Mouse (Mus musculus): ENCODE data around the gene Atp1a2.
A peak's percentile ranks its signal among the peaks of the same experiment; 100 is the strongest.

Gene Atp1a2

DNA sequence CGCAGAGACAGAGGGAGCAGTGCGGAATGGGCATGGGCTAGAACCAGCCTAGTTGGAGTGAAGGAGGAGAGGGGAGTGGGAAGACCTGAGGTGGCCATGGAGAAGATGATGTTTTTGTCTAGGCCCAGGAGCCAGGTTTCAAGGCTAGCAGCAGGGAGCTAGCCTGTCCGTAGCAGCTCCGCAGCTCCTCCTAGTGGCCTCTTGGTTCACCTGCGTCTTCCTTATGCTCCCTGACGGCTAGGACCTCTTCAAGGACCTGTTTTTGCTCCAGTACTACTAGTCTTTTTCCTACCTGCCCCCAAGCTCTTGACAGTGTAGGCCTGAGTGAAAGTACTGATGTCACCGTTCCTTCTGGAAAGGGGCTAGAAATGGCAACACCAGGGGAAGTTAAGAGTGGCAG, 26.9 kb upstream of the Atp1a2 start:
- peak; percentile 61 for DNase-seq (ENCODE audit: low read depth, low spot score)

DNA sequence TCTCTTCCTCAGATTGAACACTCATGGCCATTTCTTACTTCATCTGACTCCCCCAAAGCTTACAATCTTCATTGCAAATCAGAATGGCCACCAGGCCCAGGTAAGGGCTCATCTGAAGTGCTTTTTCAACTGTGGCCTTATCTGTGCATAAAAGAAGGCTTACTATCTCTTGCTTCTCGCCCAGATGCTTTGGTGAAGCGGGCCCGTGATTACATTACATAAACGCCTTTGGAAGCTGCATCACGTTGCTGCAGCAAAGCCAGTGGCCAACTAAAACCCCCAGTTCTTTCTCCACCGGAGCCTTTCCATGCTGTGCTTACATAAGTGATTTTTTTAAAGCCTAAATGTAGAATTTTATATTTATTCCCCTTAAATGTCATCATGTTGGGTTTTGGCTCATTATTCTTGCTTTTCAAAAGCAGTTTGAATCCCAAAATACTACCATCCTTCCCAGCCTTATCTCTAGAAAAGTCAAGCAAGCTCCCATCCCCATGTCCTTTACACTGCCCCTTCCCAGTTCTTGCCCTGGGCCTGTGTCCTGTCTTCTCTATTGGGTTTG, 26.0 kb upstream of the Atp1a2 start:
- DNase-seq (ENCODE audit: low read depth, low spot score), result no peak

DNA sequence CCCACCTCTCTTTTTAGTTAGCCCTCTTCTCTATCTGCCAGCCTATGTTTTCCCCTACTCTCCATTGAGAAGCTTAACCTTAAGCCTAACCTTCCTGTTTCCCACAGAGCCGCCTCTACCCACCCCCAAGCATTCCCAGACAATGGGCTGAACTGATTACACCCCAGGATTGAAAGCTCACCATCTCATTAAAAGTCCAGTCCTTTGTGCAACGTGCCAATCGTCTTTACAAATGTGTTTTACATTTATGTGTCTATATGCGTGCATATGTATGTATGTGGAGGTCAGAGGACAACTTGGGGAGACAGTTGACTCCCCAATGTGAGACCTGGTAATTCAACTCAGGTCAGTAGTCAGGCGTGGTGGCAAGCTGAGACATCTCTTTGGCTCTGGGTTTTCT, 25.4 kb upstream of the Atp1a2 start:
- no peak for DNase-seq (ENCODE audit: low read depth, low spot score)

DNA sequence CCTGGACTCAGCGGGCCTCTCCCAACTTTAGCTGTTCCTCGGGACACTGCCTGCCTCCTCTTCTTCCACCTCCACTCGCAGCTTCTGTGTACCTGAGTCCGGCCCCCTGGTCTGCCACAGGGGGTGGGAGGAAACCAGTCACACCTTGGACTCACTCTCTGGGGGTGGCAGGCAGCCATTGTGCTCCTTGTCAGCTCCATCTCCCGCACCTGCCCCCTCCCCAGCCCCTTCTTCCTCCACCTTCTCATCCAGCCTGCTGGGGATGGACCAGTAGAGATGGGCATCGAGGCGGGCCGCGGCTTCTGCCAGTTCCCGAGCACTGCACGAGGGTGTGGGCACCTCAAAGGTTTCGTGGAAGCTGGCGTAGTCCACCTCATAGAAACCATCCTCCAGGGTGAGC, 24.9 kb upstream of the Atp1a2 start:
- DNase-seq (ENCODE audit: low read depth, low spot score), result no peak

DNA sequence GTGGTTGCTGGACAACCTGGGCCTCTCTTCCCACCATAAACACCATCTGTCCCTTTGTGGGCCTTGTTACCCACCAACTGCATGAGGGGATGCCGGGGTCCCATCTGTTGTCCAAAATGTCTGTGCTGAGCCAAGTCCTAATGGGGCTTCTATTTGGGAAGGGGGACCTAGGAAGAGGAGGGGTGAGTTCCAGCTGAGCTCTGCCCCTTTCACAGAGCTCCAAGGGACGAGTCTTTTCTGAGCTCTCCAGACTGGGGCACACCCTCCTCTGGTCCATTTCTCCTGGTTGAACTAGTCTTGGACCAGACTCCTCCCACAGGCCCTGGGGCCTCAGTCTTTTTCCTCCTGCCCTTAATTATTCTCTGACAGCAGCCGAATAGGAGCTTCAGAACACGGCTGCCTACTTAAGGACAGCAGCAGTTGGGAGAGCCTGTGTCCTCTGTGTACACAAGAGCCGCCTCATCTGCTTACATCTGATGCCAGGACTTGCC, 22.1 kb upstream of the Atp1a2 start:
- no peak for DNase-seq (ENCODE audit: low read depth, low spot score)

DNA sequence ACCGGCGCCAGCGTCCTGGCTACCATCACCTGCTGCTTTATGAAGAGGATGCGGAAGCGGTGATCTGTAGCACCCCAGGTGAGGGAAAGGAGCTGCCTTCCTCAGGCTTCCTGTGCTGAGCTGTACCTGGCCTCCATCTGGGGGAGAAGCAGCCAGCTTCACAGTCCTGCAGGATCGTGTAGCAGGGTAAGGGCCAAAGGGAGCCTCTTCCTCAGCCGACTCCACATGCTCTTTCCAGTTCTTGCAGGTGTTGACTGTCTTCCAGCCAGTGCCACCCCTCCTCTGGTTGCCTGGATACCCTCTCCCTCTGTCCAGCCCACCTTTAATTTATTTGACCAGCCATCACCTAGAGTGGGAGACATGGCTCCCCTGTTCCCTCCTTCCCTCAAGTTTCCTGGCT, 21.5 kb upstream of the Atp1a2 start:
- DNase-seq (ENCODE audit: low read depth, low spot score), result no peak

DNA sequence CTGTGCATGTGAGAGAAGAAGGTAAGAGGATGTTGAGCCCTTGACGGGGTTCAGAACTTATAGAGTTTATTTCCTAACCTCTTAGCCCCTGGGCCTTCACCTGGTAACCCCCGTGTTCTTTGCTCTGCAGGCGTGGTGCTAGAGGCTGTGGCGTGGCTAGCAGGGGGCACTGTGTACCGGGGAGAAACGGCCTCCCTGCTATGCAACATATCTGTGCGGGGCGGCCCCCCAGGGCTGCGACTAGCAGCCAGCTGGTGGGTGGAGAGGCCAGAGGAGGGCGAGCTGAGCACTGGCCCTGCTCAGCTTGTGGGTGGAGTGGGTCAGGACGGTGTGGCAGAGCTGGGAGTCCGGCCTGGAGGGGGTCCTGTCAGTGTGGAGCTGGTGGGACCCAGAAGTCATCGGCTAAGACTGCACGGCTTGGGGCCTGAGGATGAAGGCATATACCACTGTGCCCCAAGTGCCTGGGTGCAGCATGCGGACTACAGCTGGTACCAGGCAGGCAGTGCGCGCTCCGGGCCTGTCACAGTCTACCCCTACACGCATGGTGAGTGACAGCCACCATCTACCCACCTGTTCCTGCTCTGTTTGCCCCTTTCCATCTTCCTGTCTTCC, 20.7 kb upstream of the Atp1a2 start:
- DNase-seq (ENCODE audit: low read depth, low spot score), result no peak

DNA sequence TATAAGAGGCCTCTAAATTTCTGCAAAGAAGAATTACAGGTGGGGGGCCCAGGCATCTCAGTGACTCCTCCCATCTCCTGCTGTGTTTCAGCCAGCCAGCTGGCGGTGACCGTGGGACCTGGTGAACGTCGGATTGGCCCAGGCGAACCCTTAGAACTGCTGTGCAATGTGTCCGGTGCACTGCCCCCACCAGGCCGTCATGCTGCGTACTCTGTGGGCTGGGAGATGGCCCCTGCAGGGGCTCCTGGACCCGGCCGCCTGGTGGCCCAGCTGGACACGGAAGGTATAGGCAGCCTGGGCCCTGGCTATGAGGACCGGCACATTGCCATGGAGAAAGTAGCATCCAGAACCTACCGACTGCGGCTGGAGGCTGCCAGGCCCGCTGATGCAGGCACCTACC, 20.1 kb upstream of the Atp1a2 start:
- DNase-seq (ENCODE audit: low read depth, low spot score), result no peak

DNA sequence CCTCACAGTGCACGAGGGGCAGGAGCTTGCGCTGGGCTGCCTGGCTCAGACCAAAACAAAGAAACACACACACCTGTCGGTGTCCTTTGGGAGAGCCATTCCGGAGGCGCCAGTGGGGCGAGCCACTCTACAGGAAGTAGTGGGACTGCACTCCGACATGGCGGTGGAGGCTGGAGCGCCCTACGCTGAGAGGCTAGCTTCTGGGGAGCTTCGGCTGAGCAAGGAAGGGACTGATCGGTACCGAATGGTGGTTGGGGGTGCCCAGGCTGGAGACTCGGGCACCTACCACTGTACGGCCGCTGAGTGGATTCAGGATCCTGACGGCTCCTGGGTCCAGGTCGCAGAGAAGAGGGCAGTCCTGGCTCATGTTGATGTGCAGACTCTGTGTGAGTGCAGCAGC, 19.6 kb upstream of the Atp1a2 start:
- no peak for DNase-seq (ENCODE audit: low read depth, low spot score)

DNA sequence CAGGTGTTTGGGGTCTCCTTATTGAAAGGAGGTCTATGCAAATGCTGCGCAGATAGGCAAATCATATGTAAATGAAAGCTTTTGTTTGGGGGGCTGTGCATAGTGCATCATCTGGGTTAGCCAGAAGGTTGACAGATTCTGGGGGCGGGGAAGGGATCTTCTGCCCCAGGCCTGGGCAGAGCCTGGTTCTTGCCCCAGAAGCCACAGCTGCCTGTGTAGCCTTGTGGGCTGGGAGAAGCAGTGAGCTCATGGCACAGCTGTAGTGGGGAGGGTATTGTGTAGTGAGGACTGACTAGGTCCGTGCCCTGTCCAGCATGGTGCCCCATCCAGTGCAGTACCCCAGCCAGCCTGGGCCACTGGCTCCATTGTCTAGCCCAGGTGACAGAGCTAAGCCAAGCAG, 17.0 kb upstream of the Atp1a2 start:
- no peak for DNase-seq (ENCODE audit: low read depth, low spot score)

DNA sequence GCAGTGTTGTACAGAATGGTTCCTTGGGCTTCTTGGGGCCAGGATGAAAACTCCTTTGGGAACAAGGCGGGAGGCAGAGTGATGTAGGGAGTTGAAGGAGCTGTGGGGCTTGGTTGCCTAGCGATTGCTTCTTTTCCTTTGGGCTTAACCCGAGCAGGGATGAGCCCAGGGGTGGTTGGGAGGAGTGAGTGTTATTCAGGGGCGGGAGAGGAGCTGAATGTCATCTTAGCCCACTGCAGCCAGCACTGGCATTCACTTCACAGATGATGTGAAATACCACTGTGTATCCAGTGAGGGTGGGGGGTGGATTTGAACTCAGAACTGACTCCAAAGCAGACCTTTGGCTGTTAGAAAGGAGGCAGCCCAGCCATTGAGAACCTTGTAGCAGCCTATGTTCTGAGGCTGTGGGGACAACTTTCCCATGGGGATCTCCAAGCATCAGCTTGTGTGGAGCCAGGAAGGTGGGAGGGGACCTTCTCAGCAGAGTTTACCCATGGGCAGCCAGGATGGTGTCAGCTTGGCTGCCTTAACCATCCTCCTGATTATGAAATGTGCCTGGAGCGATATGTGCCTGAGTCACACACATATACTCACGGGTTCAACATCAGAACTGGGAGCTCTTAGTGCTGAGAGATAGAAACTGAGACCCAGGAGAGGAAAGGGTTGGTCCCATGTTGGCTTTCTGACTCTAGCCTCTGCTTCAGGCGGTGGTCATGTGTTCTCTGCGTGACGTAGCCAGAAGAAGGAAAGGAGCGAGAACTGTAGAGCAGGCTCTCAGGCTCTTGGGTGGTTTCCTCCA, 15.9 kb upstream of the Atp1a2 start:
- no peak for DNase-seq (ENCODE audit: low read depth, low spot score)

DNA sequence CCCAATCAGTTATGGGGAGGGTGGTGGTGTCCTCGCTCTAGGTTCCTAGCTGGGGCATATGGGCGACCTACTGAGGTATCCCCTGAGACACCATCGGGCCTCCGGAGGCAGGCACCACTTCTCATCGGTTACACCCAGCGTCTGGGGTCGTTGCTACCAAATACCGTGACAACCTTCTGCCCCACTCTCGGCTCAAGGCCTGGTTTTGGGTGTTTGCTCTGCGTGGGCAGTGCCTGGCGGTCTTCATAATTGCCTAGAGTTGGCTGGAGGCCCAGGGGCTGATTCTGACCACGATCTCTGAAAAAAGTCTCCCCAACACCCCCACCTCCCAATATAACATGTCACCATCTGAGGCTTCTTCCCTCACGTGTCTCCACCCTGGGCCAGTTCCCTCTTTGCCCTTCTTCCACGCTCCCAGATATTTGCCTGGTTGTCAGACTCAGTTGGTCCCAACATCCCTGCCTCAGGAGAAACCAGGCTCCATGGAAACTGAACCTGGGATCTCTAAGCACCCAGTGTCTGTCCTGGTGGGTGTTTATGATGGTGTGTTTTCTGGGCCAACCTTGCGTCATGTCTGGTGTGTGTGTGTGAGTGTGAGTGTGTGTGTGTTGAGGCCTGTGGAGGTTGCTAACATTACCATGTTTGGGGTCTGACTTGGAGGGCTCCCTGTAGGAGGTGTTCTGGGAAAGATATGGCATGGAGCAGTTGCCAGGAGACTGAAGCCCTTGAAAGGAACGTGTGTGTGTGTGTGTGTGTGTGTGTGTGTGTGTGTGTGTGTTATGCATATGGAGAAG, 15.1 kb upstream of the Atp1a2 start:
- DNase-seq (ENCODE audit: low read depth, low spot score), result no peak

DNA sequence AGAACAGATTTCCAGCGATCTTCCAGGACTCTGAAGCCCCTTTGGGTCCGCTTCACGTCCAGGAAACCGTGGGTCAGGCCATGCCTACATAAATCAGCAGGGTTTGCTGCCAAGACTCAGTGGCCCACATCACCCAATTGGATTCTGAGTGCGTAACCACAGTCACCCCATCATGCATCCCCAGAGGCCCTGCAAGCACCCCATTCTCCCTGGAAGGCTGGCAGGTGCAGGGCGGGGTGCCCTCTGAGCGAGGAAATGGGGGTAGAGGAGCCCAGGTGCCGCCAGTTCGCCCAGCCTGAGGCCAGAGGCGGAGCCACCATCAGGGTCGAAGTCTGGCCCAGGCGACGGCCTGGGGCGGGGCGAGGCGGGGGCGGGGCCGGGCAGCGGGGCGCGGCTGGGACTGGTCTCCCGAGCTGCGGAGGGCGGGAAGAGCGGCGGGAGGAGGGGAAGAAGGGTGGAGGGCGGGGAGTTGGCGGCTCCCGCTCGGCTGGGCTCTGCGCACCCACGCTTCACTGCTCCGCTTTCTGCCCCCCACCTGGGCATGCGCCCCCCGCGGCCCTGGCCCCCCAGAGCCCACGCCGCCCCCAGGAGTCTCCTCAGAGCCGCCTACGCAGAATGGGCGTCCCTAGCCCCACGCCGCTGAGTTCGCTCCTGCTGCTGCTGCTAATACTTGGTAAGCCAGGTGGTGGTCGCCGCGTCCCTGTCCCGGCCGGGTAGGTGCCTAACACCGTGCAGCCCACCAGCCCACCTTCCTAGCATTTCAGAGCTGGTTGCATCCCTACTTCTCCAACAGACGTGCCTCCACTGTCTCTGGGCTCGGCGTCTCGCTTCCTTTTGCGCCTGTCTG, 14.3 kb upstream of the Atp1a2 start:
- peak; percentile 56 for DNase-seq (ENCODE audit: low read depth, low spot score)

DNA sequence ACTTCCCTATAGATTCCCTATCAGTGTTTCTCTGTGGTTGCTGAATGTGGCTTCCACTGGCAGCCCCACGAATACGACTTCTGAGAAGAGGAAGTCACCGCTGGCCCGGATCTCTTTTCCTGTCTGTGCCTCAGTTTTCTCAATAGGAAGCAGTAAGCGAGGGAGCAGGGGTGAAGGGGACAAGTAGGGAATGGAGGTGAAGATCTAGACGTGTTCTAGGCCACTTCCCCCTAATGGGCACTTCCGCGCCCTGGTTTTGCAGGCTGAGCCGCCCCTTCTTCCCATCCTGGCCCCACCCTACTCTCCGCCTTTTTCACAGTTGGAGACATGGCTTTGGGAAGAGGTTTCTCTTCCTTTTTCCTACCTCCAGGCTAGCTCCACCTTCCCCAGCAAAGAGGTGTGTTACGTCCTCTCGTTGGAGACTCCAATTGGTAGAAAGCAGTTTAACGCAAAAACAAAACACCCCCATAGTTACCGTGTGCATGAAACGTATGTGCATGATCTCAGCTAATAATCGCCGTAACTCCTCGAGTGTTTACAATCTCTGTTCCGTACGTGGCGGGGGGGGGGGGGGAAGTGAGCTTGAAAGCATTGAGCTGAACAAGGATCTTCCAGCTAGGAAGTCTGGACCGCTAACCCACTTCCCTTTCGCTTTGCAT, 13.5 kb upstream of the Atp1a2 start:
- no peak for DNase-seq (ENCODE audit: low read depth, low spot score)

DNA sequence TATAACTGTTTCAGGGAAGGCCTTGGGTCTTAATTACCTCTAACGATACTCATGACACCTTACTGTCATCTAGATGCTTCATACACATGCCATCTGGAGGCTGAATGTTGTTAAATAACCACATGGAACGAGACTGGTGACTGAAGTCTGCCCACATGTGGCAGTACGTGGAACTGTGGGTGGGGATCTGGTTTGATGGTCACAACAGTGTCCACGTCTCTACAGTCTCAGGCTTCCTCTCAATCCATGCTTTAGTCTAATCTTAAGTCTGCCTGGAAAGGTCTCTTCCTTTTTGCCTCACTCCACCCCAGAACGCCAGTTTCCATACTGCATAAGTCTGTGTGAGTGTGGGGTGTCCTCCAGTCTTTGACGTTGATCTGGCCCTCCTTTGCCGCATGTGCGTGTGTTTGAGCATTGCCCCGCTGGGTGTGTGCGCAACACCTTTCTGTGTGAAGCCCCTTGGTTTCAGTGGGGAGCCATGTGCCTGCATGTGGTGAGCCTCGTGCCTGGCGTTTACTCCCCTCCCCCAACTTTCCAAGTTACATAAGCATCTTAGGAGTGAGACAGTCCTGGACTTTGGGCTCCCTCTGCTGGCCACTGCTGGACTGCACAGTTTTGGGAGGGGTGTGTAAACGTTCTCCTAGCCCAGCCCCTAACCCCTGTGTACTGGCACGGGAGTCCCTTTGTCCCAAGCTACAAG, 12.0 kb upstream of the Atp1a2 start:
- DNase-seq (ENCODE audit: low read depth, low spot score), result peak; percentile 81

DNA sequence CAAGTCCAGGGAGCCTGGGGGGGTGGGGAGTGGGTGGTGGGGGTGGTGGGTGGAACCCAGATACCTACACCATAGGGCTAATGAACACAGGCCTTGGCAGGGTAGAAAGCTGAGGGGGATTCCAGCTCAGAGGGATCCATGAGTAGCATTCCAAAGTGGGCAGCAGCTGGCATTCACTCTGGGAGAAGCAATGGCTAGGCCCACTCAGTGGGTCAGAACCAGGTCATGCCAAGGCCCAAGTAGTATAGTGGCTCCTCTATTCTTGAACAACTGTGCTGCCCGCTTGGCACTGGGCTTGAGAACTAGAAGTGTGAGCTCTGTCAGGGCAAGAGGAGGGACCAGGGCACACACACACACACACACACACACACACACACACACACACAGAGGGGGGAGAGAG, 10.5 kb upstream of the Atp1a2 start:
- no peak for DNase-seq (ENCODE audit: low read depth, low spot score)

DNA sequence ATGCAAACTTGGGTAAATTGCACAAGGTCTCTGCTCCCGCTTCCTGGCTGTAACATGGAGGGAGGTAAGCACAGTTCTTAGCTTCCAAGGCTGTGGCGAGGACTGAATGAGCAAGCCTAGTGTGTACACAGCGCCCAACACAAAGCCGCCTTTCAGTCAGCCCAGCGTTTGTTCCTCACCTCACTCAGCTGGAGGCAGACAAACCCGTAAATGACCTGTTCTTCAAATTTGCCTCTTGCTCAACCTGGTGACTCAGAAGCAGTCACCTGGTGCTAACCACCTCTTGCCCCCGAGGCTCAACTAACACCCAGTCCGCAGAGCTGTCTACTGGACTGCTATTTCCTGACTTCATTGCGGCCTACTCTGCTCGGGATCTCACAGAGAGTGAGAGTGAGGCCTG, 10.1 kb upstream of the Atp1a2 start:
- no peak for DNase-seq (ENCODE audit: low read depth, low spot score)

DNA sequence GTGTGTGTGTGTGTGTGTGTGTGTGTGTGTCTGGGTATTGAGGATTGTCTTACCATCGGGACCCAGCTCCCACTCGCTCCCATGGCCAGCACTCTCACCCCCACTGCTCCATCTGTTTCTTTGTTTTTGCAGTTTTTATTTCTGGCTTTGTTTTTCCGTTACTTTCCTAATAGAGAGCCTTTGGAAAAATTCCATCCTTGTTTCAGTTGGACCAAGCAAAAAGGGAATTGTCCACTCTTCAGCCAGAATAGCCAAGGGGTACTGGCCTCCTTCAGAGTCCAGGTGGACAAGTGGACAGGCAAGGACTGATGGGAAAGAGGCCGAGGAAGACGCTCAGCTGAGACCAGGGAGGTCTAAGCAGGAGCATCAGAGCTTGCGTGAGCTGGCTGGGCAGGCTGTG, 9.0 kb upstream of the Atp1a2 start:
- no peak for DNase-seq (ENCODE audit: low read depth, low spot score)

DNA sequence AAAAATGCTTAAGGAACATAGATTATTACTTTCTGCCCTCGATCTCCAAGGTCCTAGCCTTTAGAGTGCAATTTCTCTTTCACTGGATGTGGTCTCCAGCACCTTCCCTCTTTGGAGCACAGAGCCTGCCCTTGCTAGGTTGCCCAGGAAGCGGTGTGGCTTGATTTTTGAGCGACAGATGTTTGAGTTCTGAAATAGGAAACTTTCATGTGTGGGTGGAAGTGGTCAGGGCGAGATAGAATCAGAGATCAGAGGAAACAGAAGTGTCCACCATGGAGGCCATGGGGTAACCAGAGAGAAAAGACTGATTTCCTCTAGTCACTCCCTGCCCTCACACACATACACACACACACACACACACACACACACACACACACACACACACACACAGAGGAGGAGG, 8.3 kb upstream of the Atp1a2 start:
- no peak for DNase-seq (ENCODE audit: low read depth, low spot score)

DNA sequence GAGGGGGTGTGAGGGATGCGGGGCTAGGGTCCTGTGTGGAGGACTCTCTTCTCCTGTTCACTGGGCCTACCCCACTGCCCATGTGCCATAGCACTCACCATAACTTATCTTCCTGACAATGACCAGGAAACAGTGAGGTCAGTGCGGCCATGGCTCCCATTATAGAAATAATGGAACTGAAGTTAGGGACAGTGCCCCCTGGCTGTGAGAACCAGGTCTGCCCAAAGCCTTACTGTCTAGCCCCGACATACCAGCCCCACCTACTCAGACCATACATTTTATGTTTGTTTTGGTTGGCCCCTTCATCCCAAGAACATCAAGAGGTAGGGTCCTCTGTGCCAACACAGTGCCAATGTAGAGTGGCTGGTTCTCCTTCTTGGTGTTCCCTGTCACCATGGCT, 7.8 kb upstream of the Atp1a2 start:
- DNase-seq (ENCODE audit: low read depth, low spot score), result no peak
